Mouse (Mus musculus) midbrain, embryonic 15.5 days (tissue): Measurements from ENCODE around the gene Ints2. TPM values are rescaled to one million over a fixed set of nuclear protein-coding genes. Genes with fewer than 3 reads are reported as not detected.

ENCODE experiments used
- polyA plus RNA-seq: library from polyadenylated mRNA; unstranded; fragments of >200 nt; fragmentation: Nextera tagmentation; extraction: Ambion mirVana; gene quantifications from 2 replicates; pipeline ENCODE4 v1.2.1, GENCODE M21; 2015

Ints2 gene
- polyA plus RNA-seq, 1 experiment from 2014 or later: 23.4 TPM

Other genes starting within 250 kb of the Ints2 start
- gene Brip1, start 56.4 kb downstream of the Ints2 start, polyA plus RNA-seq: 1.0 and 1.7 TPM in 2 replicates
- 8.7 and 9.0 TPM in 2 replicates for gene Med13, start 100.0 kb upstream of the Ints2 start, polyA plus RNA-seq
- gene Rnft1, start 227.1 kb upstream of the Ints2 start, polyA plus RNA-seq: 16.0 and 16.8 TPM in 2 replicates